In genomic region chr9:79517461-79517860, GRCm38 (mm10) we compare ENCODE assay signal across 16 mouse cellular contexts.
DNase-seq lines count a peak whose midpoint lies in the region; ATAC-seq and TF ChIP-seq lines count a peak whose summit lies in the region.
"Had no signal": no experiment of that assay in that cellular context is flagged by ENCODE, and none has a peak within 500 bp of the region (broad histone marks: within the 10 kb centered on the region; RNA-seq: fewer than 3 reads in every experiment).

No protein-coding gene starts in this region.

- peaks cover 19% of the 10 kb centered on the region for H3K4me1 ChIP-seq in heart, embryonic 12.5 days (replicated peaks)
- H3K4me1 ChIP-seq in lung, postnatal 0 days (ENCODE audit: insufficient read depth, low read depth, low read length): no peaks in the 10 kb centered on the region
- H3K4me1 ChIP-seq: hindbrain, embryonic 15.5 days; midbrain, embryonic 15.5 days; stomach, embryonic 15.5 days had no signal

- no peak for TF ChIP-seq CTCF in lung, postnatal 0 days (IDR thresholded peaks at IDR 0.05)

- no peak overlapping the region for H3K9ac ChIP-seq in heart, embryonic 12.5 days
- H3K9ac ChIP-seq in lung, postnatal 0 days (replicated peaks; ENCODE audit: low read depth): no peak overlapping the region
- H3K9ac ChIP-seq: hindbrain, embryonic 15.5 days; liver, embryonic 14.5 days; midbrain, embryonic 15.5 days; stomach, embryonic 15.5 days had no signal

- intact Hi-C loops in heart, postnatal 36 days (cut with DNase I): no loop called here

- WGBS in heart, embryonic 12.5 days: 76% methylated on average over 5 of the region's 5 CpGs
- whole genome bisulfite sequencing in lung, postnatal 0 days: 71% methylated on average over 5 of the region's 5 CpGs

- H3K4me3 ChIP-seq in heart, embryonic 12.5 days: no peak overlapping the region
- no peak overlapping the region for H3K4me3 ChIP-seq in lung, postnatal 0 days (ENCODE audit: low read depth, low read length)
- H3K4me3 ChIP-seq: erythroblast, embryonic 14.5 days; hindbrain, embryonic 15.5 days; midbrain, embryonic 15.5 days; stomach, embryonic 15.5 days had no signal

- DNase-seq in heart, postnatal 36 days: no peak
- DNase-seq in lung, postnatal 0 days (ENCODE audit: low spot score): peak; percentile 27
- DNase-seq in lung, postnatal 4 days: no peak
- peak; percentile 58 for DNase-seq in adrenal gland, adult 2 months
- peak; percentile 31 to 45 for DNase-seq in kidney, postnatal 25 days
- no peak for DNase-seq in embryo, embryonic 9.5 days (ENCODE audit: extremely low spot score)
- DNase-seq: cerebellum, adult 9-11 months; embryo, embryonic 11 days had no signal

- no peaks in the 10 kb centered on the region for H3K27me3 ChIP-seq in heart, embryonic 12.5 days (replicated peaks)
- H3K27me3 ChIP-seq in lung, postnatal 0 days (replicated peaks; ENCODE audit: insufficient read depth, low read length): no peaks in the 10 kb centered on the region
- H3K27me3 ChIP-seq: hindbrain, embryonic 15.5 days; midbrain, embryonic 15.5 days; stomach, embryonic 15.5 days had no signal

- no peak for ATAC-seq in heart, embryonic 12.5 days (ENCODE audit: insufficient number of reproducible peaks, low FRiP score)
- no peak for ATAC-seq in lung, postnatal 0 days
- ATAC-seq: activated CD4-positive, CD25-positive, alpha-beta regulatory T cell, adult 4 months; midbrain, embryonic 15.5 days had no signal

- no peak for TF ChIP-seq EP300 in lung, postnatal 0 days (IDR thresholded peaks at IDR 0.05)

- H3K27ac ChIP-seq in heart, embryonic 12.5 days (ENCODE audit: poor library complexity, severe bottlenecking): peak overlapping the region; percentile 60
- no peak overlapping the region for H3K27ac ChIP-seq in lung, postnatal 0 days (ENCODE audit: low read length)
- H3K27ac ChIP-seq: hindbrain, embryonic 15.5 days; liver, embryonic 14.5 days; midbrain, embryonic 15.5 days; stomach, embryonic 15.5 days had no signal

- H3K4me2 ChIP-seq in heart, embryonic 12.5 days: no peak overlapping the region
- H3K4me2 ChIP-seq in lung, postnatal 0 days (replicated peaks; ENCODE audit: low read depth, low read length): no peak overlapping the region
- H3K4me2 ChIP-seq: hindbrain, embryonic 15.5 days; midbrain, embryonic 15.5 days; stomach, embryonic 15.5 days had no signal

- H3K36me3 ChIP-seq in heart, embryonic 12.5 days: no peaks in the 10 kb centered on the region
- H3K36me3 ChIP-seq in lung, postnatal 0 days (ENCODE audit: insufficient read depth, low read length): no peaks in the 10 kb centered on the region
- H3K36me3 ChIP-seq: G1E; hindbrain, embryonic 15.5 days; midbrain, embryonic 15.5 days; stomach, embryonic 15.5 days had no signal

- H3K9me3 ChIP-seq in heart, embryonic 12.5 days (replicated peaks): no peaks in the 10 kb centered on the region
- no peaks in the 10 kb centered on the region for H3K9me3 ChIP-seq in lung, postnatal 0 days (ENCODE audit: low read length)
- H3K9me3 ChIP-seq: G1E; hindbrain, embryonic 15.5 days; midbrain, embryonic 15.5 days; stomach, embryonic 15.5 days had no signal

Comparison
In these comparisons a context has a peak if more than half of its experiments do, and no peak if none do; other contexts are left out.
1. DNase-seq: peak in lung, postnatal 0 days (single experiment), adrenal gland, adult 2 months (single experiment) and kidney, postnatal 25 days (2 of 2); none in heart, postnatal 36 days (0 of 2), lung, postnatal 4 days (0 of 2) and embryo, embryonic 9.5 days (single experiment).